Mouse (Mus musculus): ENCODE results near the gene Lrit3.
"Not testable (repeated sequence)": the region's sequence is repeated elsewhere in the genome, so short reads cannot be mapped to it uniquely, and the experiment has no call there.

Gene Lrit3

GRCm38 (mm10) chr3:129766971-129767794, 36.6 kb downstream of the Lrit3 start:
- DNase-seq (ENCODE audit: low spot score), result no peak

DNA sequence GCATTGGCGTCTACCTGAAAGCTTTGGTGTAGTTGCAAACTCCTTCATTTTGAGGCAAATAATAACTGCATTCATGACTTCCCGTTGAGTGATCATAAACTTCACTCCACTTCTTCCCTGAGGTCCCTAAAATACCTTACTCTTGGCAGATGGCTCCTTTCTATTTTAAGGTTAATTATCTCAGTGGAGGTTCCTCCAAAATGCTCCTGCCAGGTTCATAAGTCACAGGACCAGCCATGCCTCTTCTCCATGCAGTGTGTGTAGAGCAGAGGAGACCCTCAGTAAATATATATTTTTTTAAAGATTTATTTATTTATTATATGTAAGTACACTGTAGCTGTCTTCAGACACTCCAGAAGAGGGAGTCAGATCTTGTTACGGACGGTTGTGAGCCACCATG, 37.7 kb downstream of the Lrit3 start:
- DNase-seq (ENCODE audit: low spot score), result no peak

DNA sequence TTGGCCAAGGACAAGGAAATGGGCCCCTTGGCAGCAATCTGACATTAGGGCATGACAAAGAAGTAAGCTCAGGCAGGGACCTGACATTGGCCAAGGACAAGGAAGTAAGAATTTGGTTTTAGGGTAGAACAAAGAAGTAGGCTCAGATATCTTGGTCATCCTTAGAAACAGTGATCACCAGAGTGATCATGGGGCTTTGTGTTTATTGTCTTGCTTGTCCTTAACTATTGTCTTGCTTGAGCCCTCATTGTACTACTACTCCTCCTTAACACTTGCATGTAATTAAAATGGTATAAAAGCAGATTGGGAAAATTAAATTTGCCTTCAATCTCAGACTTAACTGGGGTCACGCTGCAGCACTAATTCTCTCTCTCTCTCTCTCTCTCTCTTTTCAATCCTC, 46.2 kb downstream of the Lrit3 start:
- DNase-seq (ENCODE audit: low spot score), result not testable (repeated sequence)

DNA sequence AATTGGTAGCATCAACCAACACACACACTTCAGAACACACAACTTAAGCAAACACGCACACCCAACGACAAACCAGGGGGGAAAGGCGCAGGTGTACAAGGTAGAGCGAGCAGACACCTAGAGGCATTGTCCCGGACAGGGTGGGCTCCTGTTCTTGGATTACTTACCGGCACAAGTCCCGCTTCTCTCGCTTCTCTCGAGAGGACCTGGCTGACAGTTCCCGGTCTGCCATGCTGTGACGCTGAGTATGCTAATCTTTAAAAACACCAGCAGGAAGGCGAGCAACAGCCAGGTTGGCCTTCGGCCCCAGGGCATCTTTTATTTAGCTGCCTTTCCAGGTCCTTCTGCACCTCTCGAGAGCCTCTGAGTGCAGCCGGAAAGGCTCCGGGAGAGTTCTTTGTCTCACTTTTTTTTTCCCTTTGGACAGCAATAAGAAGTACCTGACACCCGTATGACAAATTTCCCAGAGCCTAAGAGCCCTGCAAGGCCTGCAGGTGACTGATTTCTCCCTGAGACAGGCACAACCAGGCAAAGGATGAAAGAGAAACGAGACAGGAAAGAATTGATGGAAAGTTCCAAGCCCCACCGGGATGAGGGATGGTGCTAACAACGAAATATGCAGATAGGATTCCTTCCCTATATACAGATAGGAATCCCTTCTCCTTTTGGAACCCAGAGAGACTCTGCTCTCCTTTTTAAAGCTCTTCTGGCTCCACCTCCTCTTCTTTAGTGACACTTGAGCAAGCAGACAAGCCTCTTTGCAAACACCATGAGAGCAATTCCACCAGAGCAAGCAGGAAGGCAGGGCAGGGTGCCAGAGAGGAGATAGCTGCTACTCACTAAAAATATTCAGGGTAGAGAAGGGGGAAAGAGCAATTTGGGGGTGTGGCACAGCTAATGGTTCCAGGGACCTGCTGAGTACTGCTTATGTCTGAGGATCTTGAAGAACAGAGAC, 48.9 kb downstream of the Lrit3 start, which contains the start of gene Egf:
Gene Egf, minus strand, starts transcription at position 667 of the 955 bp plus-strand sequence.
- no peak for DNase-seq (ENCODE audit: low spot score)

- DNase-seq (ENCODE audit: low spot score), result no peak
These were observed 59.0 kb downstream of the Lrit3 start for GRCm38 (mm10) chr3:129744803-129745202.

DNA sequence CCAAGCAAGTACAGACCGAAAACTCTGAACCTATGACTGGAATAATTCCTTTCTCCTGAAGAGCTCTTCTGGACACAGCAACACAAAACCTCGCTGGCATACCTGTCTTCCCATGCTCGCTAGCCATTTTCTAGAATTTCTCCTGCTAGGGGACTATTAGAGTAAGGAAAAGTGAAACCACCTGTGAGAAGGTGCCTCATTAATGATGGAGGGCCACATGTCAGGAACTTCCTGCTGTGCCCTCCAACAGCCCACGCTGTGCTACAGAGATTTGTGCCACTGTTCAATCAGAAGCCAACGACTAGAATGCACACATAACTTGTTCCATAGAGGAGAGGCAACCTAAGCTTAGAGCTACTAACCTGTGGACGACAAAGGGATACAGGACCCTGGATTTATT, 61.0 kb downstream of the Lrit3 start:
- no peak for DNase-seq (ENCODE audit: low spot score)

DNA sequence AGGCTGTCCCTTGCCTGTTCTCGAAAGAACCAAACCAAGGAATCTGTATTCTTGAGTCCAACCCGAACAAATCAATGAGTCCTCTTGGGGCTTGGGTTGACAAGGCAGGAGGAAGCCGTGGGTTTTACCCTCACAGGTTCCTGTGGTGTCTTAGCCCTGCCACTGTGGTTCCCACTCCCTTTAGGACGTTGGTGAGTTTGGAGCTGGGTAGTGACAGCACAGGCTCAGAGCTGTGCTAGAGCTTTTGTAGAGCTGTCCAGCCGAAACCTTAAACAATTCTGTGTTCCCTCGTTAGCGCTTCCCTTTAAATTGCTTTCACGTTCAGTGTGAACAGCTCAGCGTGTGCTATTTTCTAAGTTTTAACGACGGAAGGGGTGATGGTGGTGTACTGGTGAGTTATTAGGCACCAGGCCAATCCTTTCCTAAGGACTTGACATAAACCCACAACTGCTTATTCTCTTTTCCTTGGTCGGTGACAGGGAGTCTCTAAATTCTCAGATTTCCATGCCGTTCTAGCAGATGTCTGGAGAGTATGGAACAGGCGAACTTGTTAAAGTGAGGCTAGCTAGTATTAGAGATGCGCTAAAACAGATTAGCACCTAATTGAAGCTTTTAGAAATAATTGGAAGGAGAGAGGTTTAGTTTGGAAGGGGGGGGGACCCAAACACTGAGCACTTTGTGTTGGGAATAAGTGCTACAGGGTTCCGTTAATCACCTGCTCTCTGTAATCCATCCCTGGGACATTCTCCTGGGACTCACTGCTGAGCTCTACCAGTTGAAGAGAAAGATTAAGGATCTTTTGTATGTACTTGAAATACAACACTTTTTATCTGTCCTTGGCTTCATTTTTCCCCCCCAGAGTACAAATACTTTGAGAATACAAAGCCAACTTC, 65.3 kb downstream of the Lrit3 start:
- DNase-seq (ENCODE audit: low spot score), result no peak

Measured in layer of hippocampus, adult 9-10 months (tissue).